Mouse (Mus musculus): ENCODE data around the gene Tex37. TPM values are rescaled to one million over a fixed set of nuclear protein-coding genes. Genes with fewer than 3 reads are reported as not detected.

Gene Tex37
- polyA plus RNA-seq, 3 experiments from 2014 or later: not detected

DNA sequence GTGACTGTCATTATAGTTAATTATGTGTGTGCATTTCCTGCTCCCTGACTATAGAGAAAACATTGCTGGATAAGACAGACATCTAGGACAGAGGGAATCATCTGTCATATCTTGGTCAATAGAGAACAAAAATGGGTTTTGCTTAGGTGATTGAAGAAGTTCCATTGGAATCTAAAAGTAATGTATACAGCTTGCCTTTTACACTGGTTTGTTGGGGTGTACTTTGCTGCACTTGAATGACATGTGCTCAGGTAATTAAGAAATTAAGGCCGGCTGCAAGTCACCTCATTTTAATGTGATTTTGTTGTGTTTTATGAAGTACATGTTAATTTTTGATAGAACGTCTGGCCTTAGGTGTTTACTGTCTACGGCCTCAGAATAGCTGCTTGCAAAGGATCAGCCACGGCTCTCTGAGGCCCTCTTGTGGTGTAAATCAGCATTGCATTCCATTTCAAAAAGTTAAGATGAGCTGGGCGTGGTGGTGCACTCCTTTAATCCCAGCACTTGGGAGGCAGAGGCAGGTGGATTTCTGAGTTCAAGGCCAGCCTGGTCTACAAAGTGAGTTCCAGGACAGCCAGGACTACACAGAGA is 37.9 kb downstream of the Tex37 start:
- peak; percentile 83 for ATAC-seq

DNA sequence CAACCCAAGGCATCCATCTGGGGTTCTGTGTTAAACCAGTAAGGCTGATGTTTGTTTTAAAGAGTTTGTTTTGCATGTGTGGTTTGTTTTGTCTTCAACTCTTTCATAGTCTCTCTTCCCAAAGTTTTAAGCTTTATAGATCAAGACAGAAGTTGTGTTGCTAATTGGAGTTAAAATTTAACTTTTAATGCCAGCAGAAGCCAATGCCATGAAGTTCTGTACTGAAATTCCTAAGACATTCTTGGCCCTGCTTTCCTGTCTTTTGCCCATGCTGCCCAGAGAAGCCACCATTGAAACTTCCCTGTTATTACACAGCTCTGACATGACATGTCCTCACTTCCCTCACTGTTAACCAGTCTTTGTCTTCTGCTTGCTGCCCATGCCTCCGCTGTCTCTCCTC is 43.7 kb downstream of the Tex37 start:
- ATAC-seq: no peak

- ATAC-seq: no peak
Measured at GRCm38 (mm10) chr6:70874035-70874775, 44.5 kb downstream of the Tex37 start.

DNA sequence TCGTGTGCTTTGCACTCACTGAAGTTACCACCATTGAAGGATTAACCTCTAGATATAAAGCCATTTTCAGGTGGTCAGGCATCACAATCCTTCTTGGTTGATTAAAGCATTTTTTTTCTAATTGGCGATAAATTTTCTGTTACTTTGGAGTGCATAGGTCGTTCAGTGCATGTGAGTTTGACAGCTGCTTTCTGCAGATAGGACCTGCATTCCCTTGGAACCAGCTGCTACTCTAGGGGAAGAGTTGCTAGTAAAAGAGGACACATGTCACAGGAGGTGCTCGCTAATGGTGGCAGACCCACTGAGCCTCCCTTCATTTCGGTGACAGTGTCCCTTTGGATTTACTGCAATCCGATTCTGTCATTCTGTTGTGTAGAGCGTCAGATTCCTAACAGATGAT is 46.2 kb downstream of the Tex37 start:
- no peak for ATAC-seq

- peak; percentile 96 for ATAC-seq
Measured at GRCm38 (mm10) chr6:70872128-70872527, 46.6 kb downstream of the Tex37 start.

GRCm38 (mm10) chr6:70871511-70871980 is 47.2 kb downstream of the Tex37 start:
- peak; percentile 49 for ATAC-seq

DNA sequence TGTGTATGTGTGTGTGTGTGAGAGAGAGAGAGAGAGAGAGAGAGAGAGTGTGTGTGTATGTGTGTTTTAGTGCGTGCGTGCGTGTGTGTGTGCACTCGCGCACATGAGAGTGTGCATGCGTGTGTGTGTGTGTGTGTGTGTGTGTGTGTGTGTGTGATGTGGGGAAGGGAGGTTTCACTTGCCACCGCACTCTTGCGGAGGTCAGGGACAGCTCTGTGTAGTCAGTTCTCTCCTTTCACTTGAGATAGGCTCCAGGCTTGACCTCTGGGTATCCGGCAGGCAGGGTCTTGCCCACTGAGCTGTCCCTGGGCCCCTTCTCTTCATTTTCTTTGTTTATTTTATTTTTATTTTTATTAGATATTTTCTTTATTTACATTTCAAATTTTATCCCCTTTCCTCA is 51.4 kb downstream of the Tex37 start:
- no peak for ATAC-seq

DNA sequence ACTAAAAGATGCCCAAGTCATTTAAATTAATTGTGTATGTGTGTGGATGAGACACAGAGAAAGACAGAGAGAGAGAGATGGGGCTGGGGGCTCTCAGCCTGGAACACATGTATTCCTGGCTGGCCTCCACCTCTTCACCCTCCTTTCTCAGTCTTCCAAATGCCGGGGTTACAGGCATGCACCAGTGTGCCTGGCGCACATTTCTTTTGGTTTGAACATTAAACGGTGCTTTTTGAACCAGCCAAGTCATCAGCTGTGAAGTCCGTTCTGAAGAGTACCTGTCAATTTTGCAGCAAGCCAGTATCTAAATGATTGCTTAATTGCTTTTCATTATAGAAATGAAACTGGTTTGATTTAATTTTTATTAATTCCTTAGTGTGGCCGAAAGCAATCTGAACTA is 52.0 kb downstream of the Tex37 start:
- ATAC-seq: no peak

GRCm38 (mm10) chr6:70864285-70864684 is 54.4 kb downstream of the Tex37 start:
- ATAC-seq: no peak

Other genes starting within 250 kb of the Tex37 start
- 10 to 100 TPM in 1 of 3 experiments, 1 to 10 TPM in 2; 4.9 to 11.5 (median 6.1) TPM for gene Rpia, start 126.7 kb downstream of the Tex37 start, polyA plus RNA-seq (2017; shearing (Covaris generic))
- gene Eif2ak3, start 74.4 kb downstream of the Tex37 start, polyA plus RNA-seq (2017; shearing (Covaris generic)): 1 to 10 TPM; 3.3 to 3.9 (median 3.3) TPM
- gene Foxi3, start 37.6 kb upstream of the Tex37 start, polyA plus RNA-seq (2017; shearing (Covaris generic)): not detected
- gene Thnsl2, start 225.5 kb upstream of the Tex37 start, polyA plus RNA-seq (2017; shearing (Covaris generic)): 1 to 10 TPM in 2 of 3 experiments, under 1 TPM in 1; 0.97 to 2.7 (median 2.1) TPM

Data from inflammation-experienced regulatory T-cells, adult 6 months (primary cell).